Mouse (Mus musculus) liver, embryonic 14.5 days (tissue): ENCODE results near the gene Ak1. TPM values are rescaled to one million over a fixed set of nuclear protein-coding genes. Genes with fewer than 3 reads are reported as not detected.

ENCODE experiments used
- ATAC-seq: fragments of 200-750 bp; cut with Nextera tagmentation; 2 replicates; pipeline ENCODE4 v1.8.0; 2017; ENCODE audit warnings: moderate number of reproducible peaks, mild to moderate bottlenecking, moderate library complexity; ENCODE audit not compliant: insufficient read depth
- DNase-seq, 3 experiments: peaks; one replicate each; pipeline ENCODE4 v3.0.0-alpha.2; 2012 to 2013; ENCODE audit warnings: low read depth in 3 of 3, low spot score in 3 of 3
- H3K27ac ChIP-seq: fragments of 300-500 bp; sonication (generic); 2 replicates; pipeline ENCODE4 v1.5.1; 2014; ENCODE audit warnings: moderate library complexity, mild to moderate bottlenecking, control low read depth, inconsistent platforms
- H3K27me3 ChIP-seq: fragments of 300-500 bp; sonication (generic); 2 replicates; pipeline ENCODE4 v1.6.1; 2014; ENCODE audit warnings: mild to moderate bottlenecking, low read length, moderate library complexity; ENCODE audit not compliant: control insufficient read depth, insufficient read depth
- H3K36me3 ChIP-seq: fragments of 300-500 bp; sonication (generic); replicated peaks from 2 replicates; pipeline ENCODE4 v1.6.1; 2014; ENCODE audit warnings: low read depth; ENCODE audit not compliant: control insufficient read depth, insufficient read depth
- H3K4me1 ChIP-seq, 2 experiments: fragments of 200-500 bp in 1 of 2; fragments of 300-500 bp in 1 of 2; sonication (generic) in 1 of 2; replicated peaks; 2 replicates each; pipeline ENCODE4 v1.6.1; 2012 to 2014; ENCODE audit warnings: antibody characterized with exemption in 1 of 2, inconsistent platforms in 1 of 2, low read length in 1 of 2; ENCODE audit not compliant: control insufficient read depth in 2 of 2, insufficient read depth in 2 of 2
- H3K4me2 ChIP-seq: fragments of 300-500 bp; sonication (generic); 2 replicates; pipeline ENCODE4 v1.6.1; 2014; ENCODE audit warnings: low read depth, mild to moderate bottlenecking, control low read depth, moderate library complexity
- H3K4me3 ChIP-seq, 2 experiments: fragments of 200-500 bp in 1 of 2; fragments of 300-500 bp in 1 of 2; sonication (generic) in 1 of 2; 2 replicates each; pipeline ENCODE4 v1.5.1; 2012 to 2014; ENCODE audit warnings: low read depth in 2 of 2, low read length in 2 of 2, mild to moderate bottlenecking in 2 of 2, control low read depth in 1 of 2, inconsistent platforms in 1 of 2, moderate library complexity in 1 of 2; ENCODE audit not compliant: insufficient read depth in 1 of 2
- H3K9ac ChIP-seq: fragments of 300-500 bp; sonication (generic); replicated peaks from 2 replicates; pipeline ENCODE4 v1.6.1; 2014; ENCODE audit warnings: mild to moderate bottlenecking, control low read depth, moderate library complexity
- H3K9me3 ChIP-seq: fragments of 300-500 bp; sonication (generic); 2 replicates; pipeline ENCODE4 v1.6.1; 2016; ENCODE audit warnings: low read length, mixed read lengths; ENCODE audit not compliant: control insufficient read depth
- CTCF ChIP-seq: IDR thresholded peaks from 2 replicates; pipeline ENCODE4 v1.5.1; 2016; ENCODE audit warnings: antibody characterized with exemption, low read depth, control low read depth
- EP300 ChIP-seq: IDR thresholded peaks from 2 replicates; pipeline ENCODE4 v1.6.1; 2016; ENCODE audit warnings: antibody characterized with exemption, low read depth
- WGBS: fragments of 180-500 bp; shearing (Covaris S2); extraction: QIAGEN DNeasy Blood & Tissue Kit; methylation state at CpG from one replicate; pipeline ENCODE4 v1.1.7; 2014; ENCODE audit not compliant: insufficient replicate concordance; 5-methylcytosine and 5-hydroxymethylcytosine counted together
- polyA plus RNA-seq, 2 experiments: library from polyadenylated mRNA; depleted of rRNA in 1 of 2; stranded (reverse) in 1 of 2; unstranded in 1 of 2; fragments of >200 nt; fragmentation: Nextera tagmentation in 1 of 2; extraction: Ambion mirVana in 1 of 2; gene quantifications; 2 replicates each; pipeline versions ENCODE4 v1.2.1 to v1.2.3; 2012 to 2014

The Ak1 gene
- polyA plus RNA-seq, 2 experiments: 0.37 to 0.44 TPM

DNA sequence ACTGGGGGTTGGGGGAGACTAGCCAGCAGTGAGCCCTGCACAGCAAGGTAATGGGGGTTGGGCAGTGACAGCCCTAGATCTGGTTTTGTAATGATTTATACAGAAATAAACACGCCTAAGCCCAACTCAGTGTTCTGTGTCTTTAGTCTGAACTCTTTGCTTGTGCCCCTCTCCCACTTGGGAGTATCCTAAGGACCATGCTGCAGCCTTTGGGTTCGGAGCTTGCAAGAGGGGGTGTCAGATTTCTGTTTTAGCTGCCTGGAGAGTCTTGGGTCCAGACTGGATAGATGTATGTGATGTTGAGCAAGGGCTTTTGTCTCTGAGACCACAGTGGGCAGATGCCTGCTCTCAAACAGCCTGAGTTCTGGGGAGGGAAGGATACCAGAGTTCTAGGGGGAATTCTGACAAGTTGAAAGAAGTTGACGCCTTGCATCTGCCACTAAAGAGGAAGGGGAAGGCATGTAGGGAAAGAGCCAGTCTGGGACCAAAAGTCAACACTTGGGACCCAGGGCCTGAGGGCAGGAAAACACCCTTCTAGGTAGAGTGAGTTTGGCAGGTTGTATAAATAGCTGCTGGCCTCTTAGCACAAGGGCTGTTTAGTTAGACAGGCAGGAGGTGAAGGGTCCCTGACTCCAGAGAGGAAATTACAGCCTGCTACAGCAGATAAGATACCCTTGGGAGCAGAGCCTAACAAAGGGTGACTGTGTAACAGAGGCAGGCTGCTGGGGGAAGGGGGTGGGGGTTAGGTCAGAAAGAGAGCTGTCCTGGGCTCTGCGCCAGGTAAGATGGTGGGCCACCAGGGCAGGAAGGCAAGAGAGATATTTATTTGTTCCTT, 659 bp upstream of the Ak1 start:
- TF ChIP-seq EP300: no peak
- TF ChIP-seq CTCF: no peak
- peaks cover 2% of the 10 kb centered on the region for H3K9me3 ChIP-seq
- 35% methylated on average over 4 of the region's 4 CpGs for WGBS
- H3K36me3 ChIP-seq: peaks cover 6% of the 10 kb centered on the region
- no peak for DNase-seq
- ATAC-seq: peak; percentile 56
- H3K4me2 ChIP-seq: no peak overlapping the region
- H3K4me3 ChIP-seq: no peak overlapping the region
- H3K4me1 ChIP-seq: peaks cover 0 to 26% of the 10 kb centered on the region in 2 experiments; a peak in 3 of 4 replicates
- no peaks in the 10 kb centered on the region for H3K27me3 ChIP-seq
- no peak overlapping the region for H3K9ac ChIP-seq
- no peak overlapping the region for H3K27ac ChIP-seq

- H3K36me3 ChIP-seq: no peaks in the 10 kb centered on the region
- H3K4me3 ChIP-seq: no peak overlapping the region
- TF ChIP-seq CTCF (no peak), EP300 (no peak)
- H3K27me3 ChIP-seq: no peaks in the 10 kb centered on the region
- H3K9me3 ChIP-seq: no peaks in the 10 kb centered on the region
- no peak overlapping the region for H3K4me2 ChIP-seq
- H3K9ac ChIP-seq: no peak overlapping the region
- H3K27ac ChIP-seq: no peak overlapping the region
- peaks cover 0 to 26% of the 10 kb centered on the region in 2 experiments; a peak in 3 of 4 replicates for H3K4me1 ChIP-seq
- ATAC-seq: no peak
- WGBS: 57% methylated on average over 5 of the region's 5 CpGs
- DNase-seq: no peak
Observed at GRCm38 (mm10) chr2:32624111-32624748, 2.7 kb downstream of the Ak1 start.

GRCm38 (mm10) chr2:32625212-32625872, 3.8 kb downstream of the Ak1 start:
- Histone ChIP-seq H3K36me3 (no peaks in the 10 kb centered on the region), H3K4me1 (peaks cover 0 to 24% of the 10 kb centered on the region in 2 experiments; a peak in 3 of 4 replicates), H3K9ac (no peak overlapping the region), H3K27me3 (no peaks in the 10 kb centered on the region), H3K4me3 (0 out of 4 replicates have a peak overlapping the region, but pooled peaks of 1 of the 2 experiments have one; percentile 1), H3K27ac (no peak overlapping the region), H3K4me2 (peak overlapping the region; percentile 47), H3K9me3 (no peaks in the 10 kb centered on the region)
- TF ChIP-seq CTCF (no peak), EP300 (no peak)
- 5% methylated on average over 13 of the region's 13 CpGs for WGBS
- ATAC-seq (0 out of 2 replicates have a peak, but pooled peaks have one; percentile 14), DNase-seq (no peak)

DNA sequence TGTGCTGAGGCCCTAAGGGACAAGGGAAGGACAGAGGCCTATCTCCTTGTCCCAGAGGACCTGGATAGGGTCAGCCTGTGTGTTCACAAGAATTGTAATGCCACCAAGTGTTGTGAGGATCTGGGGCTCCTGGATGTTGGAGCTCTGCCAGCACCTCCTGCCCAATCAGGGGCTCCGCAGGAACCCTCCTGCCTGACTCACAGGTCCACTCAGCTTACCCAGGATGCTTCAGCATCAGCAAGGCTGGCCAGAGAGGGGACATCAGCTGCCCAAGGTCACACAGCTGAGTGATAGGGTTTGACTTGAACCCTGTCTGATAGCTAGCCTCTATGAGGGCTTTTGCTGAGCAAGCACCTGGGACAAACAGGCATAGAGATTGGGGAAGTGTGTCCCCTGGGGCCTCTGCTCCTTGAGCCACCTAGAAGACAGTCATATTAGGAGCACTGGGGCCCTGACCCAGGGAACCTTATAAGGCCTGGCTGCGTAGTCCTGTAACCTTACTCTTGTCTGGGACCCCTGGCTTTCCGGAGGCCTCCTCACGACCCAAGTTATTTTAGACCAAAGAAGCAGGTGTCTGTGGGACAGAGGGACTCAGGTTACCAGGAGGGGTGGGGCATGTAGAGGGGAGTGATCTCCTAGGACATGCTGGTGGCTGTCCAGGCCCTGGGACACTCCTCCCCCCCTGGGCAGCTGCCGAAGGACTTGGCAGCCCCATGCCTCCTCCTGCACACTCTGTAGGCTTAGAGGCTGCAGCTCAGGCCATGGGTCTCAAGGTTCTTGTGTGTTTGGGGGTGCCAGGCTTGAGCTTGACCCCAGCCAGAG, 4.5 kb downstream of the Ak1 start:
- no peak for ATAC-seq
- H3K9ac ChIP-seq: no peak overlapping the region
- no peaks in the 10 kb centered on the region for H3K27me3 ChIP-seq
- H3K4me3 ChIP-seq: no peak overlapping the region
- H3K36me3 ChIP-seq: no peaks in the 10 kb centered on the region
- no peak overlapping the region for H3K4me2 ChIP-seq
- H3K27ac ChIP-seq: no peak overlapping the region
- H3K9me3 ChIP-seq: no peaks in the 10 kb centered on the region
- TF ChIP-seq CTCF (no peak), EP300 (no peak)
- peaks cover 0 to 17% of the 10 kb centered on the region in 2 experiments; a peak in 2 of 4 replicates for H3K4me1 ChIP-seq
- no peak for DNase-seq
- 61% methylated on average over 5 of the region's 5 CpGs for WGBS
